Mouse (Mus musculus) layer of hippocampus, adult 9-11 months (tissue): ENCODE measurements at regions not wholly inside any gene's neighbourhood (a gene's known extent, or its start where the extent isn't known, plus 50 kb on each side); places are given as distances from the start of the nearest gene placed in this dataset.

ENCODE experiments used
- DNase-seq: peaks from one replicate; pipeline ENCODE4 v3.0.0; 2022

GRCm38 (mm10) chr15:61489731-61490130 is 566.9 kb upstream of the A1bg start:
- no peak for DNase-seq

GRCm38 (mm10) chr15:61481861-61482260 is 559.0 kb upstream of the A1bg start:
- no peak for DNase-seq

GRCm38 (mm10) chr15:61473900-61474299 is 551.1 kb upstream of the A1bg start:
- DNase-seq, result no peak

- DNase-seq, result no peak
These were observed 532.2 kb upstream of the A1bg start for GRCm38 (mm10) chr15:61455042-61455441.

GRCm38 (mm10) chr15:61454350-61454671 is 531.5 kb upstream of the A1bg start:
- DNase-seq, result peak; percentile 14

- DNase-seq, result no peak
These were observed 531.0 kb upstream of the A1bg start for GRCm38 (mm10) chr15:61453656-61454349.

- no peak for DNase-seq
These were observed 527.4 kb upstream of the A1bg start for GRCm38 (mm10) chr15:61450217-61450616.

GRCm38 (mm10) chr15:61448482-61448881 is 525.7 kb upstream of the A1bg start:
- no peak for DNase-seq

- DNase-seq, result no peak
These were observed 523.4 kb upstream of the A1bg start for GRCm38 (mm10) chr15:61446053-61446840.

GRCm38 (mm10) chr15:61441734-61442398 is 519.1 kb upstream of the A1bg start:
- DNase-seq, result no peak

GRCm38 (mm10) chr15:61441012-61441411 is 518.2 kb upstream of the A1bg start:
- DNase-seq, result no peak

GRCm38 (mm10) chr15:61440284-61440683 is 517.5 kb upstream of the A1bg start:
- no peak for DNase-seq

GRCm38 (mm10) chr15:61439623-61440170 is 516.9 kb upstream of the A1bg start:
- DNase-seq, result no peak

GRCm38 (mm10) chr15:61428818-61429415 is 506.1 kb upstream of the A1bg start:
- no peak for DNase-seq

- DNase-seq, result no peak
These were observed 500.2 kb upstream of the A1bg start for GRCm38 (mm10) chr15:61422989-61423388.

- no peak for DNase-seq
These were observed 494.7 kb upstream of the A1bg start for GRCm38 (mm10) chr15:61417506-61417905.

GRCm38 (mm10) chr15:61416841-61417240 is 494.0 kb upstream of the A1bg start:
- peak; percentile 2 for DNase-seq

GRCm38 (mm10) chr15:61415626-61416025 is 492.8 kb upstream of the A1bg start:
- no peak for DNase-seq

GRCm38 (mm10) chr15:61411821-61412220 is 489.0 kb upstream of the A1bg start:
- DNase-seq, result no peak

- DNase-seq, result no peak
These were observed 488.0 kb upstream of the A1bg start for GRCm38 (mm10) chr15:61410789-61411188.

GRCm38 (mm10) chr15:61408621-61409020 is 485.8 kb upstream of the A1bg start:
- no peak for DNase-seq

- no peak for DNase-seq
These were observed 477.9 kb upstream of the A1bg start for GRCm38 (mm10) chr15:61400720-61401119.

GRCm38 (mm10) chr15:61399971-61400370 is 477.2 kb upstream of the A1bg start:
- DNase-seq, result no peak
